Mouse (Mus musculus): ENCODE measurements around the gene Gimap4.

Gimap4 gene

DNA sequence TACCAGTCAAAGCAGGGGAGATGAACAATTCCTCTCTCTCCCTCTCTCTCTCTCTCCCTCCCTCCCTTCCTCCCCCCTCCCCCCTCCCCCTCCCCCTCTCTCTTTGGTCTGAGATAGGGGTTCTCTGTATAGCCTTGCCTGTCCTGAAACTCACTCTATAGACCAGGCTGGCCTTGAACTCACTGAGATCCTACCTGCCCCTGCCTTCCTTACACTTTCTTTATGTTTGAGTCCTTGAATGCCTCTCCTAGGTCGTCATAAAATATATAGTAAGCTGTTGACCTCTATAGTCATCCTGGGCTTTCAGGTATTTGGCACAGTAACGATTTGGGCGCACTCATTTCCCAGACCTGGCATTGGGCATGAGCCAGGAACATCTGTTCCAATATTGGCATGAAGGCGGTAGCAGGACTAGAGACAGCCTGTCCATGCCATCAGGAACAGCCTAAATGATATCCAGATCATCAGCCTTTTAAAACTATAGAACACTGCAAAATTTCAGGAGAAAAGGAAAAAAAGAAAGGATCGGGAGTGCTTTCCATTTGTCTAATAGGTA lies 7.4 kb upstream of the Gimap4 start:
- peak; percentile 83 for DNase-seq

DNA sequence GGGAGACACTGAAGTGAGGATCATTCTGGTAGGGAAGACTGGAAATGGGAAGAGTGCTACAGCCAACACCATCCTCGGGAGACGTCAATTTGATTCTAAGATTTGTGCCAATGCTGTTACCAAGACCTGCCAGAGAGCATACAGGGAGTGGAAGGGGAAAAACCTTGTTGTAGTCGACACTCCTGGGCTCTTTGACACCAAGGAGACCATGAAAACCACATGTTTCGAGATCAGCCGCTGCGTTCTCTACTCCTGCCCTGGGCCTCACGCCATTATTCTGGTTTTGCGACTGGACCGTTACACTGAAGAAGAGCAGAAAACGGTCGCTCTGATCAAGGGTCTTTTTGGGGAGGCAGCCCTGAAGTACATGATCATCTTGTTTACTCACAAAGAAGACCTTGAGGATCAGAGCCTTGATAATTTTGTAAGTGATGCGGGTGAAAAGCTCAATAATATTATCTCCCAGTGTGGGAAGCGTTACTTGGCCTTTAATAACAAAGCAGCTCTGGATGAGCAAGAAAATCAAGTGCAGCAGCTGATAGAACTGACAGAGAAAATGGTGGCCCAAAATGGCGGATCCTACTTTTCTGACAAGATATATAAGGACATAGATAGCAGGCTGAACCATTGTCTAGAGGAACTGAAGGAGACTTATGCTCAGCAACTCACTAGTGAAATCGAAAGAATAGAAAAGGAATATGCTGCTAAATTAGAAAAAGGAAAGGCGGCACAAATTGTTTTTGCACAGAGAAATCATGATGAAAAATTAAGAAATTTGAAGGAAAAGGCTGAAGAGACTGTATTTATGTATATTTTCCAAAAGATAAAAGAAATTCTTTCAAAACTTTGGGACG lies 6.6 kb upstream of the Gimap4 start:
- DNase-seq, result peak; percentile 84

DNA sequence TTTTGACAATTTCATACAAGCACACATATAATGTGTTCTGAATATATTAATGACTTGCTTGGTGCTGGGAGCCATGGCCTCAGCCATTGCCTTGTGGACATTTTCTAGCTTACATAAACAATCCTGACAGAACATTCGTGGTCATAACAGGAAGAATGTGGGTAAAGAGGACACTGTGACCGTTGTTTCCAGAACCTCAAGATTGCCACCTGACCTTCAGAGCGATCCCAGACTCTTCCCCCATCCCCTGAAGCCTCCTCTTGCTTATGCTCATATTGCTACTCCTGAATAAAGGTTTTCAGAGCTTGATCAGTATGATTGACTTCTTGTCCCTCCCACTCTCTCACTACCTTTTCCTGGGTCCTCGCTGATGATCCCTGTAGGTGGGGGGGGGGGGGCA lies 6.0 kb upstream of the Gimap4 start:
- peak; percentile 77 for DNase-seq

DNA sequence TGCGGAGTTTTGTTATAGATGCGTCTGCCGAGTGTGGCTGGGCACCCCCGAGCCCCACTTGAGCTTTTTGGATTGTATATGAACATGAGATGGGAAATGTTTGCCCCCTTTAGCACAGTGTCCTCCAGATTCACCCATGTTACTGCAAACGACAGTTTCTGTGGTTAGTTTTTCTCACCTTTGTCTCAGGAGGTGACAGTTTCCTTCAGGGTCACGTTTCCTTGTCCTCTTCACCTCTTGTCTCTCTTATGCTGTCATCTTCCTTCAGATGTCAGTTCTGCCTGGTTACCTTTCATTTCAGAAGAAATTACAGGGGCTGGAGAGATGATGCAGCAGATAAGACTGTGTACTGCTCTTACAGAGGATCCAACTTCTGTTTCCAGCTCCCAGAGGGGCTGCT lies 4.6 kb upstream of the Gimap4 start:
- DNase-seq, result peak; percentile 66

DNA sequence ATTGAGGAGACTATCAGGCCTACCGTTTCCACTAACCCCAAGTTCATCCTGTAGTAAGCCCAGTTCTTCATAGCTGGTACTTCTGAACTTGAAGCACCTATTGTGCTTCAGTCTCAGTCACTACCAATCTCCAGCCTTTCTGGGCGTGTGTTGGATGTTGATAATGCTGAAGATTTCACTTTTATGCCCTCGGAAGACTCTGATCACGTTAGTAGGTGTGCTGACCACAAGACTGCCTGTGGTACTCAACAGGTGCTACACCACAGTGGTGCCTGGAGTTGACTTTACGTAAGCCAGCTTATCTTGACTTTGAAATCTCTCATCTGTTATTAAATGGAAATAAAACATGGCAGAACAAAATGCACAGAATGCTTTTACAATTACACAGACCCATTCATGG lies 3.9 kb upstream of the Gimap4 start:
- DNase-seq, result peak; percentile 53

DNA sequence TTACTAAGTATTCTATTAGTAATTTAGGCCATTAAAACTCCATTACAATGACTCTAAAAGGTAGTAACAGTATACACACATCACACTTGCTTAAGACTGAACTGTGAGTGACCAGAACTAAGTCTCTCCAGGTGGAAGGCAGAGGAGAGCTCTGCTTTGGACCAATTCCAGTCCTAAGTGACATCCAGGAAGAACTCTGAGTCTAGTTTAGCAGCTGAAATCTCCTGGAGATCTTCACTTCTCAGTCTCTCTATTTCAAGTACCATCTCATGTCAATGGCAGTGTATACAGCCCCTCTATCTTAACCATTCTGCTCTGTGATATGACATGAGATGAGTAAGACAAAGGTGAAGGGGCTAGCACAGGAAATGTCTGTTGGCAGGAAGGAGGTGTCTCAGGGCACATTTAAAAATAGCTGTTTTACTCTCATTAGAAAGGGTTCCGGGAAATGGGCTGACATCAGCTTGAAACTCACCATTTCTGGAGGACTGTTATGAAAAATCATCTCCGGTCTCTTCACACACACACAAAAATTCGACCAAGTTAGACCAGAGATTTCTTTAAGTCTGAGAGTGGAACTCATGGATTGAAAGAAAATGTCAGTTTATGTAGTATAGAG lies 2.8 kb upstream of the Gimap4 start:
- peak; percentile 92 for DNase-seq

DNA sequence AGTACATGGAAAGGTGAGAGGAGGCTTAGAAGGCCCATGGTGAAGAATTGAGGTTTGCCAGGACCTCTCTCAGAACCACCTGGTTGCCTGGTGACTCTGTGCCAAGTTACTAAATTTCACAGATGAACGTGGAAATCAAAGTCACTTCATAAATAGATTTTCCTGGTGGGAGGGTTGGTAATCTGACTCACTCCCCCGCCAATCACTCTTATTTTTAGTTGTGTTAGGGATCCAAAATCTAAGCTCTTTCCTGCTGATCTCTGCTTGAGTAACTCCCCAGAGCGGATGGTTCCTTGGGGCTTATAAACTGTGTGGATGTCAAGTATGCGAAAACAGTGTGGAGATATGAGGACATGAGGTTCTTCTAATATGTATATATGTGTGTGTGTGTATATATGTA lies 2.1 kb upstream of the Gimap4 start:
- peak; percentile 84 for DNase-seq

DNA sequence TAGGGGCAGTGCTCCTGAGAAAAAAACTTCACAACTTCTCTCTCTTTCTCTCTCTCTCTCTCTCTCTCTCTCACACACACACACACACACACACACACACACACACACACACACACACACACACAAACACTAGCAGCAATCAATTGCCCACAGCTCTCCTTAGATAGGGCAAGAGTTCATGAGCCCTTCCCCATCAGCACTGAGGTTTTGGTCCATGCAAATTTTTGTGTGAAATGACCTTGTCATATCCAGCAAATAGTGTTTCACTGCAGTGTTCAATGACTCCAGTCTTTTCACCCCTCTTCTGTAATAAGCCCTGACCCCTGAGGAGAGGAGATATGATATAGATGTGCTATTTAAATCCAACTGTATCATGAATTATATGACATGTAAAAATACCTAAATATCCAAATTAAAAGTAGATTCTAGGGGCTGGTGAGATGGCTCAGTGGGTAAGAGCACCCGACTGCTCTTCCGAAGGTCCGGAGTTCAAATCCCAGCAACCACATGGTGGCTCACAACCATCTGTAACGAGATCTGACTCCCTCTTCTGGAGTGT lies 1.0 kb upstream of the Gimap4 start:
- peak; percentile 23 for DNase-seq

DNA sequence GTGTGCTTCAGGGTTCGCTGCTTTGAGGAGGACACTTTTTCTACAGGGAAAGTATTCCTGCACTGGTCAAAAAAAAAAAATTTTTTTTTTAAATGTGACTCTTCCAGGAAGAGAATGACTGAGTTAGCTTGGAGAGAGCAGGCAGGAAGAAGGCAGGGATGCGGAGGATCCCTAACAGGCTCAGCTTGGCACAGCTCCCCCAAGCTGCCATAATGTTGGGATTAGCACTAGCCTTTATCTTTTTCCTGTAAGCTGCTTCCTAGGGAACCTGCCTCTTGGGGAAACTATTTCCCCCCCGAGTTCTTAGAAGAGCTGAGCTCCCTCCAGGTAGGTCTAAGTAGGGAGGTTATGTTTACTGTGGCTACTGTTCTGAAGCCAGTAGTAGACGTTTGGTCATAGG lies 457 bp downstream of the Gimap4 start:
- peak; percentile 94 for DNase-seq

DNA sequence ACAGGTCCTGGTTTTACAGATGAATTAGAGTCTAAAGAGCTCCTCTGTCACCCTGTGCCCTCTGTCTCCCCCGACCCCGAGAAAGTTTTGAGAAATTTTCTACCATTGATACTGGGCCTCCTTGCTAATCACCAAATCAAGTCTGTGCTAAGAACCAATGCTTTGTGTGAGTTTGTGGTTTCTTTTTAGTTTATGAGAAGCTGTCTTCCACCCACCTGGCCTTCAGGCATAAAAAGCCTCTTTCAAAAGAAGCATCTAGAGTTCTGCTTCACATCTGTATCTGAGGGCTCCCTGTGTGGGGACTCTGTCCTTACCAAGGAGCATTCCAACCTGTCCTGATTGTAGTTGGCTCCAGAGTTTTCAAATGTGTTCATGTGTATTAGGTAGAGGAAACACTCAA lies 902 bp downstream of the Gimap4 start:
- no peak for DNase-seq

DNA sequence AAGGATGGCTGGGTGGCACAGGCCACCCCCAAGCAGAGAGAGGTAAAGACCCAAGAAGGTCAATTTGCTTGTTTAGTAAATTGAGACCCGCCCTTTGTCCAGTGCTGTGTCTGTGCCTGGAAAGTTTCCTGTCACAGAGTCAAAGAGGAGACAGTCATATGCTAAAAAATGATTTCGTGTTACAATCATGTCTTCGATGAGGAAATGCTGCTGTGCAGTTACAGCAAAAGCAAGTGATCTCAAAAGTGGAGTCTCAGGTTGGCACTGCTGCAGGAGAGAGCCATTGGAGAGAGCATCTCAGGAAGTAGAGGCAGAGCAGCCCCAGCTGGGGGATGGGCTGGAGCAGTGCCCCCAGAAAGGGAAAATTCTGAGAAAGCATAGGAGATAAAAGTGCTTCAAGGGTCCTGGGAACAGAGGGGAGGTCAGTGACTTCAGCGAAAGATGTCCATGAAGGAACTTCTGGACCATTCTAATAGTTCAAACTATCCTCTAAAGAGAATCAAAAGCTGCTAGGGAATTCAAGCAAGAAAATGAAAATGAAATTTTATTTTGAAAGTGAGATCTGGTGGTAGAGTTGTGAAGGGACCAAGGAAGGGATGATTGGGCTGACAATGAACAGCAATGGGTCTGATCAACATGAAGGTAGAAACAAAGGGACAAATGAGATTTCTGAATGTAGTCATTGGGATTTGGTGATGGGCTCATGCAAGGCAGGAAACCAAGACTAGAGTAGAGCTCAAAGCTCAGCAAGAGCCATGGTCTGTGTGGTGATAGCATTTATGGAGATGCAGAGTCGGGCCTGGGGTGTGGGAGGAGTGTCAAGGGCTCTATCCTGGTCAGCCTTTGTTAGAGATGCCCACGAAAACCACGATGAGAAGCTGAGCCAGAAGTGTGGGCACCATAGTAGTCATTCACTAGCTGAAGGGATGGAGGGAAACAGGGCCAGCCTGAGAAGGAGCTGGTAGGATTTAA lies 1.6 kb downstream of the Gimap4 start:
- DNase-seq, result peak; percentile 89

DNA sequence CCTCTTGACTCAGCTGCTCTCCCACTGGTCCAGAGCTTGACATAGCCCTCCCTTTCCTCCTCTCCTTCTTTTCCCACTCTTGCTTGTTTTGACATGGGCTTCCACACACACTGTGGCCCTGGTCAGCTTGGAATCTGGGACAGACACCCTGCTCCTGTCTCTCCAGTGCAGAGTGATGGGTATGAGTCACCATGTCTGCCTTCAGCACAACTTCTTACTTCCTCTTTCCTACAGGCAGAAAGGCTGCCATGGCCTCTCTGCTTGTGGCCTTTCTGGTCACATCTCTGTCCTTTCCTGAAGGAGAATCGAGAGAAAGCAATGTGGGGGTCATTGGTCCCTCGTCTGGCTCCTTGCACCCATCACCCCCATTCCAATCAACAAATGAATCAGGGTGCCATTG lies 2.7 kb downstream of the Gimap4 start:
- peak; percentile 91 for DNase-seq

DNA sequence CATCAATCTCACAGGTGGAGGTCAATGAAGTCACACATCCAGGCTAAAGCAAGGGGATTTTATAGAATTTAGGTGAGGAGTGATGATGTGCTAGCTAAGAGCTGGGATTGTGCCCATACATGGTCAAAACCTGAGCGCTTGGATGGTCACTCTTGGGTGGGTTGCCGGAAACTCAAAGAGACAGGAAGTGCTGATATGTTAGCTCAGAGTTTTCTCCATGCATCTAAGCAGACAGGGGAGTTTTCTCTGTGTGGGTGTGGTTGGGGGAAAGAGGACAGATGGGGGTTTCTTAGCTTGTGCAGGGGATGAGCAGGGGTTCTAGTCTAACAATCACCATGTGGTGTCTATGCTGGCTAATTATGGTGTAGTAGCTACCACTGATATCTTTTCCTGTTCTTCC lies 5.0 kb downstream of the Gimap4 start:
- peak; percentile 91 for DNase-seq

DNA sequence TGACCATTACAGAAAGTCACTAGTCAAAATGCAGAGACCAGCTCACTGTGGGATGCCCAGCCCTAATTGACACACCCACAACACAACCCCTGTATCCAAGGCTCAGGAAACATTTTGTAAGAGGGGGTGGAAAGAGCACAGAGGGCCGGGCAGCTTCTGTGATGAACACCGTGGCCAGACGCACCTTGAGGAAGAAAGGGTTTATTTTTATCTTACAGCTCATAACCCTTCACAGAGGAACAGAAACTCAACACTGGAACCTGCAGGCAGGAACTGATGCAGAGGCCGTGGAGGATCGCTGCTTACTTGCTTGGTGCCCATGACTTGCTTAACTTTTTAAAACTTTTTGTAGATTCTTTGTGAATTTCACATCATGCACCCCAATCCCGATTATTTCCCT lies 8.6 kb downstream of the Gimap4 start:
- DNase-seq, result peak; percentile 78

DNA sequence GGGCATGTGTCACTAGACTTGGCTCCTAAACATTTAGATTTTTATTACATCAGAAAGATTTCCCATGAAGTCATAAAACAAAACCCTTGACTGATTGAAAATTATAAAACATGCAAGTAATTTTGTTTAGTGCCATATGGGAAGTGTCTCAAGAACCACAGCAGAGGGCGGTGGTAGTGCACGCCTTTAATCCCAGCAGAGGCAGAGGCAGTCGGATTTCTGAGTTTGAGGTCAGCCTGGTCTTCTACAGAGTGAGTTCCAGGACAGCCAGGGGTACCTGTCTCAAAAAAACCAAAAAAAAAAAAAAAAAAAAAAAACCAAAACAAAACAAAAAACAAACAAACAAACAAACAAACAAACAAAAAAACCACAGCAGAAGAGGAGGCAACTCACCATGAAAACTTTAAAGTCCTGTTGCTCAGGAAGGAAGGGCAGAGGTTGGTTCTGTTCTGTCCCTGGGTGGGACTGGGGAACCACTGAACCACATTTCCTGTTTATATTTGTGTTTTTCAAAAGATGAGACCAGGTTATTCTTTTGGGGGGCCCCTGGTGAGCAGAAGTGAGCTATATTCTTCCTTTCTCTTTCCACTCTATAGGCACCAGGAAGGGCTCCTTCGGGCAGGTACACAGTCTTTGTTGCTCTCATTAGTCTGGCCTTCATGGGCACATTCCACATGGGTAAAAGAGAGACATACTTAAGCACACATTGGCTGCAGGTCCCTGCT lies 12.6 kb downstream of the Gimap4 start:
- DNase-seq, result peak; percentile 85

DNA sequence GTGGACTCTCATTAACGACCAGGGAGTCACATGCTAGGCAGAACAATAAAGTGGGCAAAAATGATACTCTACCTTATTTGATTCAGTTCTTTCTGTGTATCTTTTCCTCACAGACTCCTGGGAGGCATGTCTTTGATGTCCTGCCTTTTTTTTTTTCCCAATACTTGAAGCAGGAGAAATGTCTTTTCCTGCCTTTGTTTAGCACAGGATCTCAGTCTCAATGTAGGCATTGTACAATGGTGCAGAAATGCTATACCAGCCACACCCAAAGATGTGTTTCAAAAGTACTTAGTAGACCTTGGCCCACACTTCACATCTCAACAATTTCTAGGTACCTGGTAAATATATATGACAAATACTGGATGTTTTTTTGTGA lies 13.2 kb downstream of the Gimap4 start:
- DNase-seq, result peak; percentile 89

DNA sequence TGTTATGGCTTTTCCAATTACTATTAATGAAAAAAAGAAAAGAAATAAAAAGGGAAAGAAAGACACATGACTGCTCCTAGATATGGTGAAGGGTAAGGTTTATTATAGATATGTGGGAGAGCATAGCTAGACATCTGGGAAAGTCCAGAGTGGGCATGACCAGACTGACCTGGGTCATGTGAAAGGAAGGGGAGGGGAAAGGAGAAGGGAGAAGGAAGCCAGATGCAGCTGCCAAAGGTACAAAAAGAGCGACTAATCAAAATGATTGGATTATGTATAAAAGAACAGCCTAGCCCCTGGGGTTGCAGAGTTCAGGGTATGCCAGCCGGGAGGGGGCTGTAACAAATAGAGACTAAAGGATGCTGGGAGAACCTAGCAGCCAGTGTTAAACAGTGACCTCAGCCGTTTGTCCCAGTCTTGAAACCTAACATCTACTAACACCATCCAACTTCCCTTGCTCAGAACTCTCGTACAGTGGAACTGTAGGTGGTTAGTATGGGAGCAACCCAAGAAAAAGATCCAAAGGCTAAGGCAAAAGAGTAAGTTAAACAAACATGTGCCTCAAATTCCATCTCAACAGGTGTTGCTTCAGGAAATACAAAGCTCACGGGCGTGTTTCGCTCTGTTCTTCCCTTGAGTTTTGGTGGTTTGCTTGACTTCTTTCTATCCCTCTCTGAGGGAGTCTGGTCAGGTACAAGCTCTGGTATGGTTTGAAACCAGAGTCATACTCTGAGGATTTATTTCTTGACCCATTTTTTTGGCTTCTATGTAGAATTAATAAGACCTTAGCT lies 13.9 kb downstream of the Gimap4 start:
- peak; percentile 86 for DNase-seq

DNA sequence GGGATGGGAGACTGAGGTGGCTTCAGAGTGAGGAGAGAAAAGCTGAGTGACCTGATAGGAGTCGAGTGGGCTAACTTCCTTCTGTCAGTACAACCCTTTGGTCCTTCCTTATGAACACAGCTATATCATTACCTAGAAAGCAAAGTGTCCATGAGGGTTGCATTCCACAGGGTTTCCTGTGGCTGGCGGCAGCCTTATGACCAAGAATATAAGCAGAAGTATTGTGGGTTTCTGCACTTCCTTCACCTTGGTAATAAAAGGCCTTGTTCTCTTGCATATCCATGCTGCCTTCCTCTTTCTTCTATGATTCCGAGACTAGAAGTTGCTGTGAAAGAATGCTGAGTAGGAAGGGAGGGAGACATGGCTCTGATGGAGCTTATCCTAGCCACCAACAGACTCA lies 14.5 kb downstream of the Gimap4 start:
- DNase-seq, result peak; percentile 92

DNA sequence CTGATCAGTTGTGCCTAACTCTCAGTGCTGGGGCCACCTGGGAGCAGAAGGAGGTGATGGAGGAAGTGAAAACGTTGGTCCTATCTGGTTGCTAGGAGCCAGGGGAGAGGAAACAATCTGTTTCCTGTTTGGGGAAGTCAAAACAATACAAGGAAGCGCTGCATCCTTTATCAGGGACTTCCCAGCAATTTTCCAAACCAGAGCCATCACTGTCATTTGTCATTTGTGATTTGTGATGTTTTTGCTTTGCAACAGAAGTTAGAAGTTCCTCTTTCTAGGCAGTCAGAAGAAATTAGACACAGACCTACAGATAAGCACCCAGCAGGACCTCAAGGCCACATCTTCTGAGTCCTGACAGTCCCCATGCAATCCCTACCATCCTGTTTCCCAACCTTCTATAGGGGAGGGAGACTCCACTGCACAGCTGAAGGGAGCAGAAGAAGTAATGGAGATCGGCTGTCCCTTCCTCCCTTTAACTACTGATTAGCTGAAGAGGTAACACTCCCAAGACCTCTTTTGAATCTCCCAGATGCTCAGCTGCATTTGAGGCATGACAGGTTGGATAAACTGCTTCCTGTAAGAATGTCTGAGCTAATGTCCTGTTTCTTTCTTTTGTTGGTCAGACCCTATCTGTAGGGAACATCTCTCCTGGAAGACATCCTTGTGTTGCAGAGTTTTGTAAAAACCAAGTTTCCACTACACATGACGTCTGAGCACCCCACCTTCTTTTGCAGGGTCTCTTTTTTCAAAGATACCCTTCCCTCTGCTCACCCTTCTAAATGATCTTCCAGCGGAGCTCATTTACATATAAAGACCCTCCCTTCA lies 16.1 kb downstream of the Gimap4 start:
- peak; percentile 98 for DNase-seq

DNA sequence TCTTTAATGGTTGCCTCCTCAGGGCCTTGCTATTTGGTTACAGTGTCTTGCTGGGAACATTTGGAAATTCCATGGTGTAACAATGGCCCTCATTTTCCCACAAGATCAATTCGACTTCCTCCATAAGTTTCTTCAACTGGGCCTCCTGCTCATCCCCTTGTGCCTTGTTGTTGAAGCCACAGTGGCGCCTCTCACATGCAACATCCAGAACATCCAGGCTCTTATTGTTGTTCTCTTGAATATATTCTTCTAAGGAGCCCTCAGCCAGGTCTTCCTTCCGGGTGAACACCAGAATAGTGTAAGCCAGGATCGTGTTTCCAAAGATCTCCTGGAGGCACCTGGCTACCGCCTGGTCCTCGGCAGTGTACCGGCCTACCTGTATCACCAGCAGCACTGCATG lies 17.8 kb downstream of the Gimap4 start:
- DNase-seq, result peak; percentile 82

Measured in heart, adult 11 months (tissue).